Mouse (Mus musculus) adrenal gland, postnatal 14 days (tissue): ENCODE measurements around the gene Pon1. TPM values are rescaled to one million over a fixed set of nuclear protein-coding genes. Genes with fewer than 3 reads are reported as not detected.
A peak's percentile ranks its signal among the peaks of the same experiment; 100 is the strongest.
"Not testable (repeated sequence)": the region's sequence is repeated elsewhere in the genome, so short reads cannot be mapped to it uniquely, and the experiment has no call there.

Experiments used
- DNase-seq: peaks from one replicate; pipeline ENCODE4 v3.0.0; 2021; ENCODE audit warnings: mixed read lengths
- long read RNA-seq, 2 experiments: library from polyadenylated mRNA; stranded (forward); transcript quantifications; one replicate each; pipeline ENCODE4 v2.0.0; 2021
- total RNA-seq: library from RNA; stranded (reverse); gene quantifications from 2 replicates; pipeline ENCODE4 v1.2.3, GENCODE M21; 2021

Gene Pon1
- total RNA-seq: 6.8 and 95.2 TPM in 2 replicates
- long read RNA-seq, experiment 1, transcript Pon1-201 (9 exons, 1,513 nt): major isoform, 11 of 13 reads
- long read RNA-seq, experiment 1, partial matches to known transcripts: 1 of 13 reads
- long read RNA-seq, experiment 1, other reads (novel, unspliced or antisense): 0 of 13 reads
- long read RNA-seq, experiment 2, transcript Pon1-201 (9 exons, 1,513 nt): major isoform, 51 of 65 reads
- long read RNA-seq, experiment 2, partial matches to known transcripts: 3 of 65 reads
- long read RNA-seq, experiment 2, other reads (novel, unspliced or antisense): 8 of 65 reads

DNA sequence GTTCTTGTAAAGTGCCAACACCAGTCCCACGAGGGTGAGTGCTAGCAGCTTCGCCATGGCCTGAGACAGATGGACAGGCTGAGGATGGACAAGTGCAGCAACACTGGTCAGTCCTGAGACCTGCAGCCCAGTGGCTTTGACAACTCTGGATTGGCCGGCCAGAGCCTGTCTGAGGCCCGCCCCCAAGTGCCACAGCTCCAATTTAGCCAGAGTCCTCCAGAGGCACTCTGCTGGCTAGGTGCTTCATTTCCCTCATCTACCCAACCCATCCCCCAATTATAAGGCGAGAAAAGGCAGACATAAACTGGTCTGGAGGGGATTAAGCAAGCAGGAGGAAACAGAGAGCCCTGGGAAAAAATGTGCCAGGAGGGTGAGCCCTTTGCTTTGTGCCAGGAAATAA is at the start of gene Pon1:
Gene Pon1 (minus strand): TSS at position 254 of the 400 bp plus-strand sequence.
- DNase-seq: peak; percentile 49

- no peak for DNase-seq
These were observed 45.1 kb upstream of the Pon1 start for GRCm38 (mm10) chr6:5238799-5239198.

DNA sequence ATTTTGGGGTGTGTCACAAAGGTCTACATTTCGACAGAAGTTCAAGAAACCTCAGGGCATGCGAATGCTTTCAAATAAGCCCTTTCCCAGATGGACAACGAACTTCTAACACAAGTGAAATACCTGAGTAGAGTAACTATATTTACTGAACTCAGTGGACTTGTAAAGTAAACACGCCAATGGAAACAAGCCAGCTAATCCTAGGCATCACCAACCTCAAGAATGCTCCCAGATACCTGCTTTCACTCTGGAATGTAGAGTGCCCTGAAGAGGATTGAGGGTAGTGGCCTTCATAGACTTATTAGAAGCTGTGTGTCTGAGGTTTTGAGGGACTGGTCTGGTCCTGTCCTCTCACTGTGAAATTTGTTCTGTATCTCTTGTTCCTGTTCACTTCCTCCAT is 43.8 kb upstream of the Pon1 start:
- DNase-seq: no peak

DNA sequence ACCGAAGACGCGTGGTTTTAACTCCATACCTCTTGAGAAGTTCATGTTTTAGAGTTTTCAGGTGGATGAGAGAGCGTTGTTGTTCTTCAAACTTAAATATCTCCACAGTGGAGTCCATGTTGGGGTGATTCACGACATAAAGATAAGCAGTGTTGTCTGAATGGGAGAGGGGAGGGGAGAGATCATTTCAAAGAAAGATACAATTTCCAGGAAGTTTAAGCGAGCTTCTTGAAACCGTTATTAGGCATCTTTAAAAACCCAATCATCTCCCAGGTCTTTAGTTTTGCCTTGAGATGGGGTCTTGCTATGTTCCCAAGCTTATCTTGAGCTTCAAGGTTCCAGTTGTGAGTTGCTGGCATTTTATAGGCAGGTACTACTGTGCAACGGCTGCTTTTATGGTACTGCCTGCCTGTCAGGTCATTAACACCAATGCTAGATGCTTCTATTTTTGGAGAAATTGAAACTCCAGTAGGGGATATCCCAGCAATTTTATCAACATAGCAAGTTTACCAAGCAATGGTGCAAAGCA is 43.2 kb upstream of the Pon1 start:
- DNase-seq: no peak

GRCm38 (mm10) chr6:5234563-5234962 is 40.8 kb upstream of the Pon1 start:
- no peak for DNase-seq

GRCm38 (mm10) chr6:5233812-5234211 is 40.1 kb upstream of the Pon1 start:
- DNase-seq: peak; percentile 63

- DNase-seq: no peak
These were observed 38.3 kb upstream of the Pon1 start for GRCm38 (mm10) chr6:5232022-5232421.

DNA sequence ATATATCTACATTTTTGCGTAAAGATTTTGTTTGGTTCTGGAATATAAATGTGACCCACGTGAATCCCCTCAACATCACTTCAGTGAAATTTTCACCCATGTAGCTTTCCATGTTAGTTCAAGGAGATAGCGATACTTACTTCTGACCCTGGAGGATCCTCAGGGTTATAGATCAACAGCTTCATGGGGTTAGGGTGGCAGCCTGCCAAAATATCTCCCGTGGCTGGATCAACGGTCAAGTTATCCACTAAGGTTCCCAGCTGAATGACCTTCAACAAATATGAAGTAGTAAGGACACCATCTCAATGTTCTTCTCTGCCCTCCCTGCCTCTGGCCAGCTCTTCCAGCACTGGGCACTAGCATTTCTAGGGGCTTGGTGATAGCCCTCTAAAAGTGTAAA is 36.5 kb upstream of the Pon1 start:
- DNase-seq: peak; percentile 24

DNA sequence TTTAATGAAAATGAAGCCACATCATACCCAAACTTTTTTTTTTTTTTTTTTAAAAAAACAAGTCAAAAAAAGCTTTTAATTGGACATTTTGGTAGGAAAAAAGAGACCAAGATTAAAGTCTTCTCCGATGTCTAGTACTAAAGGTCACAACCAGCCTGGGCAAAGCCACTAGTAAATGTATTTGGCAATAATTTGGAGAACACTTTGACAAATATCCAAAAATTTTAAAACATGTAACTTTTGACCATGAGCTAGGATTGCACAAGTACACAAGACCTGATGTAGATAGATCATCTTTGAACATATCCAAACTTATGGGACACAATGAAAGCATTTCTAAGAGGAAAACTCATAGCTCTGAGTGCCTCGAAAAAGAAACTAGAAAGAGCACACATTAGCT is 29.8 kb upstream of the Pon1 start:
- not testable (repeated sequence) for DNase-seq

DNA sequence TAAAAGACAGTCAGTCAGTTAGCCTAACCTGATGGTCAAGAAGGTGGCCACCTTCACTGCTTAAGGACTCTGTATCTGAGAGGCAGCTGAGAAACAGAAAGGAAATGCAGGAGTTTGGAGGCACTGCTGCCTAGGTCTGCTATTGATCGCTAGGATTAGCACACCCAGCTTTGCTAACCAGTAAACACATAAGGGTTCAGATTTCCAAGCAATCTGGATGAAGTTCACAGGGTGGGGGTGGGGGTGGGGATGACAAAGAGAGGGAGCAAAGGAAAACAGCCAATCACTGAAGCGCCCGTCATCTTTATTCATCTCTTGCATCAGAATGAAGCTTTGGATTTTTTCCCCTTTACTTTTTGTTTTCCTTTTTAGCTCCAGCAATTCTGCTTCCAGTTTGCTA is 28.3 kb upstream of the Pon1 start:
- no peak for DNase-seq

DNA sequence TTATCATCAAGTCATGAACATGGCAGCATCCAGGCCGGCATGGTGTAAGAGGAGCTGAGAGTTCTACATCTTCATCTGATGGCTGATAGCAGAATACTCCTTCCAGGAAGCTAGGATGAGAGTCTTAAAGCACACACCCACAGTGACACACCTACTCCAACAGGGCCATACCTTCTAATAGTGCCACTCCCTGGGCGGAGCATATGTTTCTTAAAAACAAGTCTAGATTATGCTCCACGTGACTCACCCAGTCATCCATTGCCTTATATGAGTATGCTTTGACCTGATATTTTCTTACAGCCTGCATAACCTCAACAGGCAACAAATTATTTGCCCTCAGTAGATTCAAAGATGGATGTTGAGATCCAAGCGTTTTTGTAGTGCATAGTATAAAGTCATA is 24.4 kb upstream of the Pon1 start:
- no peak for DNase-seq

GRCm38 (mm10) chr6:5207817-5208216 is 14.1 kb upstream of the Pon1 start:
- no peak for DNase-seq

DNA sequence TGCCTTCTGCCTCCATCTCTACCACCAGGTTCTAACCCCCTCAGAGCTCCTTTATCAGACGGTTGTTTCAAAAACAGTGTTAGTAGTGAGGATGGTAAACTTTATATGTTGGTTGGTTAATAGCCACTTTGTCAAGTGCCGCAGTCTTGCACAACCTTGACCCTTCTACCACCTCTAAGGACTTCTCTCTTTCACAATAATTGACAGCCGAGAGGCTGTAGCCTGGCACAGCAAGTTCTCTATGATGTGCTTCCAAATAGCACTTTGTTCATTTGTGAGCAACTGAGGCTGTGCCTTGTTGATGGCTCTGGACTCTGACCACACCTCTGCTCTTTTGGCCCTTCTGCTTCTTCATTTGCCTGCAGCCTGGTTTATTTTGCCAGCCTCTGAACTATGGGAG is 6.2 kb upstream of the Pon1 start:
- DNase-seq: peak; percentile 33

GRCm38 (mm10) chr6:5199376-5199905 is 5.7 kb upstream of the Pon1 start:
- peak; percentile 15 for DNase-seq

DNA sequence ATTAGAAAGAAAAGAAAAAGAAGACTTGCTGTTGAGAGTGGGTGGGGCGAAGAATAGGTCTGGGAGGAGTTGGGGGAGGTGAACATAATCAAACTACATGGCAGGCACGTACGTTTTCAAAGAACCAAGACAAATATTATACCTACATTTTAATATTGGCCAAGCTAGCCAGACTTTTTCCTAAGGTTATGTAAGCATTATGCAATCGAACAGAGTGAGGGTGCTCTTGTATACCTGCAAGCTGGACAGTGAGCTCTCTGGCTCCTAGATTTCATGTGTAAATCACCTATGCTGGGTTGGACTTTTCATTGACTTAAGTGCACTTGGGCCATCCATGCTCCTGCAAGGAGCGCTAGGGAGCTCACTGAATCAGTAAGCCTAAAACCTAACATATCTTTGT is 4.8 kb upstream of the Pon1 start:
- no peak for DNase-seq

- no peak for DNase-seq
These were observed 3.0 kb downstream of the Pon1 start for GRCm38 (mm10) chr6:5190761-5191160.

GRCm38 (mm10) chr6:5189507-5189906 is 4.2 kb downstream of the Pon1 start:
- DNase-seq: peak; percentile 81

DNA sequence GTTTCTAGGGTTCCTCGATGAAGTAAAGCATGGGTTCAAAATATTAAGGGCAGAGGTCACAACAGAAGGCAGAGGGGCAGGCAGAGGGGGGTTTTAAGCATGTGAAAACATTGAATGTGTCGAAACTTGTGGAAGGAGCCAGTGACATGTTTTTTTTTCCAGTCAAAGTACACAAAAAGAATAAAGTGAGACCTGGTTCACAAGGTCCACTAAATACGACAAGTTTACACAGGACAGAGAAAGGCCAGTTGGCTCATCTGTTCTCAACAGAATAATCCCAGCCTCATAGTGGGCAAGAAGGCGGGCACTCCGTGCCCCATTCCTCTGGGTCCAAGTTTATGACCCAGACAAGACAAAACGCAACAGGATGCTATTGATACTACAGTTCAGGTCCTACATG is 4.8 kb downstream of the Pon1 start:
- DNase-seq: no peak

DNA sequence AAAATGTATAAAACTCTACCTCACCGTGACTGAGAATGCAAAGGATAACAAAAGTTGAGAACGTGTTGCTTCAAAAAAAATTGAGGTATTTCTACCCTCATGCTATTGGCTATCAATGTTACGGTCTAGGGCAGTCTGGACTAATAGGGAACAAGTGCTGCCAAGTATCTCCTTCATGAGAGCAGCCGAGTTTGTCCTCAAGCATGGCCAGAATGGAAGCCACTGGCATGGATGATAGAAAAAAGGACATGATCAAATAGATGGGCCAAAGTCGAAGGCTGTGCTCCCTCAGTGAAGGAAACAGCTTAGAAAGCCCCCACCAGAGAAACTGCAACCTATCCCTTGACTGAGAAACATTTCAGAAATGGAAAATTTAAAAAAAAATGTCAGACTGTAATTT is 5.7 kb downstream of the Pon1 start:
- no peak for DNase-seq

GRCm38 (mm10) chr6:5187586-5187985 is 6.2 kb downstream of the Pon1 start:
- DNase-seq: no peak

GRCm38 (mm10) chr6:5186229-5186950 is 7.4 kb downstream of the Pon1 start:
- DNase-seq: no peak

GRCm38 (mm10) chr6:5180645-5181044 is 13.1 kb downstream of the Pon1 start:
- no peak for DNase-seq

GRCm38 (mm10) chr6:5179189-5179588 is 14.6 kb downstream of the Pon1 start:
- DNase-seq: no peak
